8 mouse cellular contexts compared by ENCODE assay signal in genomic region chr11:5444599-5445451, GRCm38 (mm10). TPM values are rescaled to one million over a fixed set of nuclear protein-coding genes. Genes with fewer than 3 reads are reported as not detected.
DNase-seq lines count a peak whose midpoint lies in the region; ATAC-seq lines count a peak whose summit lies in the region.

Gene Znrf3 (minus strand): TSS chr11:5444847.

- ATAC-seq in hindbrain, embryonic 12.5 days (ENCODE audit: low FRiP score), result peak; percentile 92

- H3K9me3 ChIP-seq in hindbrain, embryonic 12.5 days (replicated peaks), result no peaks in the 10 kb centered on the region

- no peaks in the 10 kb centered on the region for H3K27me3 ChIP-seq in hindbrain, embryonic 12.5 days

- H3K27ac ChIP-seq in hindbrain, embryonic 12.5 days, result peak within 1 kb of the TSS; percentile 66

- DNase-seq in MN1 (ENCODE audit: low spot score), result peak; percentile 81
- DNase-seq in cerebellum, adult 9-10 months, result peak; percentile 85
- DNase-seq in frontal cortex, adult 2 months (ENCODE audit: extremely low spot score in 1 of 2, low spot score in 1 of 2), result peak; percentile 72 to 96
- DNase-seq in layer of hippocampus, postnatal 14 days (ENCODE audit: low spot score in 2 of 2), result peak; percentile 90 to 95
- DNase-seq in lung, postnatal 14 days, result peak; percentile 99
- peak; percentile 91 for DNase-seq in retina, adult 2 months (ENCODE audit: low read depth, low spot score)
- DNase-seq in thymus, postnatal 36 days, result peak; percentile 93 to 94

- H3K4me1 ChIP-seq in hindbrain, embryonic 12.5 days, result peaks cover 17% of the 10 kb centered on the region

- peak within 1 kb of the TSS; percentile 84 for H3K4me3 ChIP-seq in hindbrain, embryonic 12.5 days

- no peaks in the 10 kb centered on the region for H3K36me3 ChIP-seq in hindbrain, embryonic 12.5 days

- WGBS in hindbrain, embryonic 12.5 days, result under 1% methylated on average over 49 of the region's 106 CpGs

- peak within 1 kb of the TSS; percentile 71 for H3K4me2 ChIP-seq in hindbrain, embryonic 12.5 days (replicated peaks)

- peak within 1 kb of the TSS; percentile 82 for H3K9ac ChIP-seq in hindbrain, embryonic 12.5 days

RNA-seq across cellular contexts. Expression of gene Znrf3, which starts in this region (rescaled TPM):
- 6.8 and 8.2 TPM in 2 replicates for polyA plus RNA-seq in frontal cortex, adult 2 months (2012; rRNA removed)
- 8.2 and 8.3 TPM in 2 replicates for polyA plus RNA-seq in hindbrain, embryonic 12.5 days (2016; fragmentation: Nextera tagmentation; extraction: Ambion mirVana)
- total RNA-seq in layer of hippocampus, postnatal 14 days (2021), result 10 to 100 TPM; 19.9 to 22.3 TPM

Comparison
In these comparisons a context has a peak if more than half of its experiments do, and no peak if none do; other contexts are left out.
1. Peak in every context shown above with its lines: DNase-seq, ATAC-seq, H3K4me3 ChIP-seq and H3K27ac ChIP-seq.